Mouse (Mus musculus): ENCODE results near the gene Ppef1.
"Not testable (repeated sequence)": the region's sequence is repeated elsewhere in the genome, so short reads cannot be mapped to it uniquely, and the experiment has no call there.

Ppef1 gene

GRCm38 (mm10) chrX:160735650-160736049 is at the start of gene Ppef1:
TSS of gene Ppef1 (minus strand) at chrX:160735765.
- DNase-seq: no peak

- no peak for DNase-seq
These were observed 46.7 kb upstream of the Ppef1 start for GRCm38 (mm10) chrX:160782276-160782675.

GRCm38 (mm10) chrX:160773033-160773432 is 37.5 kb upstream of the Ppef1 start:
- no peak for DNase-seq

GRCm38 (mm10) chrX:160769622-160770021 is 34.1 kb upstream of the Ppef1 start:
- DNase-seq: not testable (repeated sequence)

GRCm38 (mm10) chrX:160767713-160768112 is 32.1 kb upstream of the Ppef1 start, which contains the start of gene Rs1:
TSS of gene Rs1 (plus strand) at chrX:160768013.
- no peak for DNase-seq

- DNase-seq: no peak
These were observed 30.7 kb upstream of the Ppef1 start for GRCm38 (mm10) chrX:160766233-160766616.

- peak; percentile 92 to 93 for DNase-seq
These were observed 30.0 kb upstream of the Ppef1 start for GRCm38 (mm10) chrX:160765389-160766232.

GRCm38 (mm10) chrX:160750808-160751207 is 15.2 kb upstream of the Ppef1 start:
- DNase-seq: no peak

- peak in 1 of 2 experiments; percentile 9 for DNase-seq
These were observed 13.1 kb upstream of the Ppef1 start for GRCm38 (mm10) chrX:160748653-160749052.

GRCm38 (mm10) chrX:160745399-160745798 is 9.8 kb upstream of the Ppef1 start:
- DNase-seq: no peak

- DNase-seq: peak; percentile 30 to 51
These were observed 36.4 kb downstream of the Ppef1 start for GRCm38 (mm10) chrX:160699171-160699570.

- DNase-seq: peak; percentile 20 to 45
These were observed 44.0 kb downstream of the Ppef1 start for GRCm38 (mm10) chrX:160691559-160691958.

- no peak for DNase-seq
These were observed 45.5 kb downstream of the Ppef1 start for GRCm38 (mm10) chrX:160690094-160690493.

- no peak for DNase-seq
These were observed 65.6 kb downstream of the Ppef1 start for GRCm38 (mm10) chrX:160669992-160670391.

GRCm38 (mm10) chrX:160610882-160611644 is 124.5 kb downstream of the Ppef1 start:
- no peak for DNase-seq

- no peak for DNase-seq
These were observed 125.1 kb downstream of the Ppef1 start for GRCm38 (mm10) chrX:160610482-160610881.

GRCm38 (mm10) chrX:160609849-160610248 is 125.7 kb downstream of the Ppef1 start:
- DNase-seq: peak in 1 of 2 experiments; percentile 55

- DNase-seq: peak in 1 of 2 experiments; percentile 37
These were observed 131.5 kb downstream of the Ppef1 start for GRCm38 (mm10) chrX:160603981-160604541.

- no peak for DNase-seq
These were observed 132.2 kb downstream of the Ppef1 start for GRCm38 (mm10) chrX:160603316-160603715.

GRCm38 (mm10) chrX:160602770-160603169 is 132.8 kb downstream of the Ppef1 start:
- DNase-seq: no peak

- DNase-seq: no peak
These were observed 134.5 kb downstream of the Ppef1 start for GRCm38 (mm10) chrX:160601053-160601452.

GRCm38 (mm10) chrX:160598562-160599458 is 136.8 kb downstream of the Ppef1 start:
- peak; percentile 25 to 43 for DNase-seq

Data from cerebellum, postnatal 25 days (tissue).